Mouse (Mus musculus): ENCODE results near the gene Gm45261.

The Gm45261 gene

DNA sequence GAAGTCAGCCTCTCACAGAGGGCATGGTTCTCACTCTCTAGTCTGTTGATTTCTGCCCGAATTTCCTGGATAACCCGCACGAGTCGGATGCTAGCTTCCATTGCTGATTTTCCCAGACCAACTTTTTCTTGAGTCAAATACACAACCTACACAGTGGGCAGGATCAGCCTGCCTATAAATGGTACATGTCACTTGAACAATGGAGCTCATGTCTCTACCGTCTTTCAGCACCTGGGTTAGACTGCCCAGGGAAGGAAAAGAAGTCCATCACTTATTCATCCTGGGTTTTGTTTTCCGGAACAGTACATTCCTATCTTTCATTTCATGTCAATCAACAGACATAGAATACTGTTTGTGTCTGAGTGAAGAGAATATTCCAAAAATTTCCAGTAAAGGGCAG lies at the start of gene Gm45261:
TSS of gene Gm45261 (minus strand) at position 101 of the 400 bp plus-strand sequence.
- no peak for DNase-seq (ENCODE audit: low spot score in 2 of 2)

DNA sequence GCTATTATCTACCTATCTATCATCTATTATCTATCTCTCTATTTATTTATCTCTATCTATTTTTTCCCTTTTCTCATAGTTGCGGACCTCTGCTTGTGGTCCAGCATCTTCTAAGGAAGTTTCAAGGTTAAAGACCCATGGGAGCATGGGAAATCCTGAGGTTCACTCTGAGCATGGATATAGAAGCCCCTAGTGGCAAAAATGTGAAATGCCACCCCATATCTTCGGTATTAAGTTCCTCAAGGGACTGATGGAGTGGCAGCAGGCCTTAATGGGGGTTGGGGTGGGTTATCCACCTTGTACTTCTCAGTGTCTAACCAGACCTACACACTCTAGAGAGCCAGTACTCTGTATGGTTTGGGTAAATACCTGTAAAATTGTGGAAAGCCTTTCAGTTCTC lies 43.5 kb upstream of the Gm45261 start:
- no peak for DNase-seq (ENCODE audit: low spot score in 2 of 2)

DNA sequence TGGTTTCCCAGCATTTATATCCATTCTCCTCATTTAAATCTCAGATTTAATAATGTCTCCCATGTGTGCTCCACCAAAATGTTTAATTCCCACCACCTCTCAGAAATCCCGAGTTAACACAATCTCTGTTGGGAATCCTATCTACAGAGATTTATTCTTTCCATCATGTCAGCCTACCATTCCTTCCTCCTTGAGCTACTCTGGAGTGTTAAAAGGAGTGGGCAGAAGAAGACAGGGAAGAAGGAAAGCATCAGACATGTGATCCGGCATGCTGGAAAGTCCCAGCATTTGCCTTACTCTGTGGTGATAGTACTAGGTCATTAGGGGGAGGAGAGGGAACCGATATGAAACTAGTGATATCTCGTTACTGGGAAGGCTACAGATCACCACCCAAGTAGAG lies 42.8 kb upstream of the Gm45261 start:
- no peak for DNase-seq (ENCODE audit: low spot score in 2 of 2)

DNA sequence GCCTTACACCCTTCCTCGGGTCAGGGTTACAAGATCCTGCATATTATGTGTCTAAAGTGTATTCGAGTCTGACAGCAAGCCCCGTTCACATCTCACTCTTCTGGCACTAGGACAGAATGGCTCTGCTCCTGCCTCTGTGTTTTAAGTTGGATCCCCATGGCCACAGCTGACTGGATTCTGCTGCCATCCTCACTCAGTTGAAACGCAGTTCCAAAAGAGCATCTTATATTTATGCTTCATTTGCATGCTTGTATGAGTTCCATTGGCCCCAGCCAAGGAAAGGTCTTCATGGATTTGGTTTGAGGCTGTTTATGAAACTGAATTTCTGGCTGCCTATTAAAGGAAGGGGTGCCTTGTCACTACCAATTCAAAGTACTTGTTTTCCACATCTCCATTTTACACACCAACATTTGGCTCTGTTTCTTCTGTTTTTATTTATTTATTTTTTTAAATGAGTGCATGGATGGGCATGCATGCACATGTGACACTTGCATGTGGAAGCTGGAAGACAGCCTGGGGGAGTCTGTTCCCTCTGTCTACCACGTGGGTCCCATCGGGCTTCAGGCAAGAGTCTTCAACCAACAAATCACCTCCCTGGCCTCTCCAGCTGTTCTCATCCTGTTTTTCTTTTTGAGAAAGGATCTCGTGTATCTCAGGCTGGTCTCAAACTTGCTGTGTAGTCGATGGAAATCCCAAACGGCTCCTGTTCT lies 41.4 kb upstream of the Gm45261 start:
- DNase-seq (ENCODE audit: low spot score in 2 of 2) = no peak

DNA sequence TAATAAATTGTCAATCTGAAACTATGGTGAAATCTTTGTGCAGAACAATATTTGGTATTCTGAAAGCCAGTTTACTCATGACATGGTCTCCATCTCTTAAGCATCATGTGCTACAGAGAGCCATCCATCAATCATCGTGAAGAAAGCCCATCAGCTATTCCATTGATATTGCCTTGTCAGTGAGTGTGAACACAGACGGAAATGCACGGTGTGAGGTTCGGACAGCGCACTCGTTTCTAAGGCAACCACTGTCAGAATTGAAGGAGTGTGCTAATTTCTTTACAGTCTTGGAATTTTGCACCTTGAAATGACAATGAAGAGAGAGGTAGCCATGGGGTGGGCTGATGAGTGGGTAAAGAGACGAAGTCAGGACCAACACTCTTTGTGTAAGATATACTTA lies 38.0 kb upstream of the Gm45261 start:
- DNase-seq (ENCODE audit: low spot score in 2 of 2) = no peak

DNA sequence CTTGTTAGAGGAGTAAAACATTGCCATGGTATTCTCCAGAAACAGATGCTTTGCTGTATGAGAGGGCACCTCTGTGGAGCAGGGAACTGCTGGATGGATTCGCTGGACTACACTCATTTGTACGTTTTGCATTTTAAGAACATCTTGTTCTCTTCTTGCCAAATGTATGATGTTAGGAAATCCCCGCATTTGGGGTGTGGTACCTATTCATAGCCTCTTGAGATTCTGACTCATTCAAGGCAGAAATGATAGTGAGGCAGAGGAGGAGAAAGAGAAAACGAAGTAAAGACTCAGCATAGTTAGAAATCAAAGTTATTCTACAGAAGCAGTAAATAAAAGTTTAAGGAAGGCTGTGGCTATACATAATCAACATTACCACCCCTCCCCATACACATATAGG lies 35.1 kb upstream of the Gm45261 start:
- no peak for DNase-seq (ENCODE audit: low spot score in 2 of 2)

DNA sequence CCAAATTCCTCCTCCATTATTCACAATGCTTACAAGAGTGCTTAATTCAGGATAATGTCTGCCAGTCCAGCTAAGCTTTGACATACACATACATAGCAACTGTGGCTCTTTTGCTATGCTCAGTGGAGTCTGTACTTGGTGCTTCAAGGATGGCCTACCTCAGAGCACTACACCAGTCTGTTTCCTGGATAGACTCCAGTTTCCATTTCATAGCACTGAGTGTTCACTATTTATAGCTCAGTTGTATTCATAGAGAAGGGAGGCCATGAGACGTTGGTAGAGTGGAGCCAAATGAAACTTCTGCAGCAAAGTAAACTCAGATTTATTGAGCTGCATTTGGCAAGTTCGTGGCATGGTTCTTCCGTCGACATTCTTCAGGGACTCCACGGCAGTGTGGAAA lies 22.2 kb upstream of the Gm45261 start:
- DNase-seq (ENCODE audit: low spot score in 2 of 2) = no peak

DNA sequence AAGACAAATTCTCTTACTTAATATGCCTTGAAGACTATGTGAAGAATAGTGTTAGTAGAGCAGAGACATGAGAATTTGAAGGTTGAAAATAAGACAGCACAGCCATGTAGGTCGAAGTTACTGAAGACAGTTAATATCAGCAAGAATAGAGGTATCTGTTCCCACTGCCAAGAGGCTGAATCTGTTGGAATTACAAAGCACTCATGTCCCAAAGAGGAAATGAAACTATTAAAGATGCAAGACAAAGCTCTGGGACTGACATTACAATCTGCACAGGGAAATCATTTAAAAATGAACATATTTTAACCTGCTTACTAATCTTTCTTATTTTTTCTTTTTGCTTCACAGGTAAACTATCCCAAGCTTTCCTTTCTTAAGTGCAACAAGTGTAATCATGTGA lies 13.7 kb upstream of the Gm45261 start:
- DNase-seq (ENCODE audit: low spot score in 2 of 2) = no peak

DNA sequence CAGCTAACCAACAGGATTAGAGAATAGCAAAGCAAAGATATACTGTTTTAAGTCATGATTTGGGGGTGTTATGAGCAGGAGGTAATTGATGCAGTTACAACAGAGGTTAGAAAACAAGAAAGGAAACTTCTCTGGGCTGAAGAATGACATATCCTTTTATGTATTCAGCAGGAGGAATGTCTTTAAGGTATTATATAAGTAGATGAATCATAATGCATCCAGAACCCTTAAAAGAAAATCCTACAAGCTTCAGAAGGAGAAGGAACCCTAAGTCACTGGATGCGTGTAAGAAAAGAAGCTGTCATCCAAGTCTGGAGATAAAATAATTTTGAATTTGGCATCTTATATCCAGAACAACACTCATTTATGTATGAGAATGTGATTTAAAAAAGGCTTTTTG lies 11.1 kb upstream of the Gm45261 start:
- no peak for DNase-seq (ENCODE audit: low spot score in 2 of 2)

DNA sequence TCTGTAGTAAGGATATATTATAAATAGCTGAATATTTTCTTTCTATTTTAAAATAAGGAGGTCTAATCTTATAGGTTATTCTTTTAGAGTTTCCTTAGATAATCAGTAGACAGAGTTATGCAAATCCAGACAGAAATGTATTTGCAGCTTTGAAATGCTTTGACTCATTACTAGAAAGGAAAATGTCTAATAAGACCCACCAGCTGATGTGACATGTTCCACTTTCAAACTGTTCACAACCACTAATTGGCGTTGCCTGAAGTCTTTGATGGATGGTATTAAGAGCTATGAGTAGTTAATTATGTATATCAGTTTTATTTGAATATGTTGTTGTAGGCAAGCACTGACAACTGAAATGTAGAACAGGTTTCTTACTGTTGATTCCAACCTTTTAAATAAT lies 1.3 kb downstream of the Gm45261 start:
- no peak for DNase-seq (ENCODE audit: low spot score in 2 of 2)

DNA sequence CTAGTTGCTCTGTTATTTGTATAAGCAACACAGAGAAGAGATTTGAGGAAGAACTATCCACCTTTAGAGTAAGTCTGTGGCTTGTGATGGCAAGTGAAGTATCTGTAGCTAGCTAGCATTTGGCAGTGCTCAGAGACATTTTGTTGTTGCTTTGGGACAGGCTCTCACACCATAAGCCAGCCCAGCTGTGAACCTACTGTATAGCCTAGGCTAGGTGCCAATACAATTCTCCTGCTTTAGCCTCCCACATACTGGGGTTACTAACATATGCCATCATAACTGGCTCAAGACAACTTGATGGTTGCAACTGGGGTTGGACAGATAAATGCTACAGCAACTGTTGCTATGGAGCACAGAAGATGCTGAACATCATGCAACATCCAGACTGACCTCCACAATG lies 1.8 kb downstream of the Gm45261 start:
- DNase-seq (ENCODE audit: low spot score in 2 of 2) = no peak

DNA sequence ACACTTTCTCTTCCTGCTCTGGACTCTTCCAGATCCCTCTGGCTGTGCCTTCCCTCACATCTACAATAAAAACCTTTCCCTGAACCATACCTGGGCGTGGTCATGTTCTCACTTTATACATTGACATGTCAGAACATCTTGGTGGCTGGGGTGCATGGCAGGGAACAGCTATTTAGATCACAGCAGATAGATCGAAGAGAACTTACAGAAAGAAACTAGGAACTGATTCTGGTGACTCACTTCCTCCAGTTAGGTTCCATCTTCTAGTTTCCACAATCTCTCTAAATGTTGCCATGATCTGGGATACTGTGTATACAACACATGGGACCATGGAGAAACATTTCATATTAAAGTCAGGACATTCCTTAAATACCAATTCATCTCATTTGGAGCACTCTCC lies 7.3 kb downstream of the Gm45261 start:
- DNase-seq (ENCODE audit: low spot score in 2 of 2) = no peak

DNA sequence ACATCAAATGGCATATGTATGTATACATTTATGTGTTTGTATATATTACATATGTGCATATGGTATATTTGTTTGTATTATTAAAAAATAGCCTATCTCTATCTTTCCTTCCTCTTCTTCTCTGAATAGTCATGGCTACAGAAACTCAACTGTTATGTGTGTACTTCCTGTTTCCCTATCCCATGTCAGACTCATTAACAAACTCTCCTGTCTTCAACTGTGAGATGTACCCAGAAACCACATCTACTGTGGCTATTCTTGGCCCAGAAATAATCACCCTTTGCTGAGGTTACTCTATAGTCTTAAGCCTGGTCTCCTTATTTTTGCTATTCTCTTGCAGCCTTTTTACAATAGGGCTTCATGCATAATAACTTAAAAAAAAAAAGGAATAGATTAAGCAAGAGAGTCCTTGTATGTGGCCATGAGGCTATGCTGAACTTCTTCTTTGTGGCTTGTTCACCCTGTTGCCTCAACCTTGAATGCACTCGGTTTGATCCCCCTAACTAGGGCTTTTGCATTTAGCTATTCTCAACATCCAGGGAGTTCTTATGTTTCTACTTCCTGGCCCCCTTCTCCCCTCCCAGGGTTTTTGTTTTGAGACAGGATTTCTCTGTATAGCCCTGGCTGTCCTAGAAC lies 9.2 kb downstream of the Gm45261 start:
- DNase-seq (ENCODE audit: low spot score in 2 of 2) = no peak

DNA sequence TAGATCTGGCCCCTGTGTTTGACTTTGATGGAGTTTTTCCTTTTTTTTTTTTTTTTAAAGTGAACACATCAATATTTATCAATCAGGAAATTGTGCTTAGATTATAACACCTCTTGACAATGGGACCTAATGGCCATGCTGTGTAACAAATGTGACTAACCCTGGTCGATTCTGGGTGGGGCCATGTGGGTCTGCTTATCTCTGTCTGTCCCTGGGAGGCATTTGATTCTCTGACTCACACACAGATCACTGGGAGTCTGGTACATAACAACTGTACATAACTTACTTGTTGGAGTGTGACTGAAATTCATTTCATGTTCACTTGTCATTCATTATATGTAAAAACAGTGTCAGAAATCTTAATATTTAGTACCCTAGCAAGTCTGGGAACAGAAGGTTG lies 13.7 kb downstream of the Gm45261 start:
- no peak for DNase-seq (ENCODE audit: low spot score in 2 of 2)

DNA sequence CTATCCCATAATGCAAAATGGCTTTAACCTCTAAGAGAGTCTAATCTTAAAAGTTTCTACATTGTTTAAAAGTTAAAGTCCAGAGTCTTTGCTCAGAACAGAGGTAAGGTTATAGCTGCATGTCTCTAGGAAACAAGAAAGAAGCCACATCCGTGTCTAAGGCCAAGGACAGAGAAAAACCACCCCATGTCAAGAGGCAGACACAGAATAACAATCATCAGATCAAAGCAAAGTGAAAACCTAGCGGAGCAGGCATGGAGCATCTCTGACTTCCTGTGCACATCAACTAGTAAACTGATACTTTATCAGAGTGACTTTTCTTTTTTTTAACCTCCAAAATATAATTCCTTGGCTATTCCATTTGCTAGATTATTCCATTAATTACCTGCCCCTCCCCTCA lies 20.3 kb downstream of the Gm45261 start:
- no peak for DNase-seq (ENCODE audit: low spot score in 2 of 2)

DNA sequence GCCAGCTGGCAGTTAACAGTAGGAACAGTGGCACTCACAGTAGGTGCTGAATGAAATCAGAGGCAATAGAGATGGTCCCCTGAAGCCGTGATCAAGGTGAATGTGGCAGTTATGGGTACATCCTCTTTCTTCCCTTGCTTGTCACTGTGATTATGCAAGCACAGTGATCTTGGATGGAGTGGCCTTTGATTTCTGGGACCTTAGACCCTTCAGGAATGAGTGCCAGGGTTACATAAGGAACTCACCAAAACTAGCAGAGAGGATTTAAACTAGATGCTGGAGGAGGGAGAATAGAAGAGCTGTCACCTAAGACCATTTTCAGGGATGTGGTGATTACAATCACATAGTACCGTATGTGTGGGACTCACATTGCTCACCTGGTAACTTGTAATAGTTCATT lies 22.7 kb downstream of the Gm45261 start:
- no peak for DNase-seq (ENCODE audit: low spot score in 2 of 2)

DNA sequence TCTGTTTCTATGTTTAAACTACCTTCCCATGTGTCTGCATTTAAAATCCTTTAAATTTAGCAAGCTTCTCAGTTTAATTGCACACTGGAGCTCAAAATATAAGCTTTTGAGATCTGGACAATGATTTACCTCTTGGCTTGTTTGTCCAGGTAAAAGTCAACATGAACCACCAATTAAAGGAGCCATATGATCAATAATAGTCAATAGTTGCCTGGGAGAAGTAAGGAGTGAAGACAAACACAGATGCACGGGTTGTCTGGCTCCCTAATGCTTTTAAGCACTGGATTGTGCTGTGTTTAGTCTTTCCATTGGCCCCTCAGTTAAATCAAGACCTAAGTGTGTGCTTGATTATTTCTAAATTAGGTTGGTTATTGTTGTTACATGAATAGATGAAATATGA lies 33.3 kb downstream of the Gm45261 start:
- DNase-seq (ENCODE audit: low spot score in 2 of 2) = no peak

DNA sequence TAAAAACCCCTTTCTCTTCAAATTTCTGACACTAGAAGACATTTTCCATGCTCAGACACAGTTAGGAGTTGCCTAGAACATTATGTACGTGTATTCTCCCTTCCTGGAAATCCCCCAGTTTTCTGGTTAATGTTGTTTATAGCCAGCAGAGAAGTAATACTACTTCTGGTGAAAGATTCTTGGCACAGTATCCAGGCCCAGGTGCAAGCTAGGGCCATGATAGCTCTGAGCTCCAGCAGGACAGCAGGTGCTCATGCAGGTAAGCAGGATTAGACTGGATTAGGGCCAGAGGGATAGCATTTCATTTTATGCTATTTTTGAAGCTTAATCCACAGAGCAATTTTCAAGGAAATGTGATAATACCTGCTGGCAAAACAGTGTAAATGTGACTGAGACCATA lies 33.8 kb downstream of the Gm45261 start:
- DNase-seq (ENCODE audit: low spot score in 2 of 2) = no peak

DNA sequence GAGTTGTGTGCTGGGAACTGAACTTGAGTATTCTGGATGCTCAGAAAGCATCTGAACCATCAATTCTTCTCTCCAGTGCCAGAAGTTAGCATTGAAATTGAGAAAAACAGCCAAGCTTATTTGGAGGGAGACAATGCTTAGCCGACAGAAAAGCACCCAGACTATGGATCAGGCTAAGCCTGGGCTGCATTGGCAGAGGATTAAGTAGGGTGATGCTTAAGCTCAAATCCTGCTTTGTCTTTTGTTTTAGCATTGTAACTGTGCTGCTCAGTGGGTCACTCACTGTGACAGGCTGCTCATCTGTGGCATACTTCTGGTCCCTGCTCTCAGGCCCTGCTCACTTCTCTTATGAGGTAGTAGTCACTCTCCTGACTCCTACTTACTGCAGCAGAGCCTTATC lies 36.6 kb downstream of the Gm45261 start:
- DNase-seq (ENCODE audit: low spot score in 2 of 2) = no peak

DNA sequence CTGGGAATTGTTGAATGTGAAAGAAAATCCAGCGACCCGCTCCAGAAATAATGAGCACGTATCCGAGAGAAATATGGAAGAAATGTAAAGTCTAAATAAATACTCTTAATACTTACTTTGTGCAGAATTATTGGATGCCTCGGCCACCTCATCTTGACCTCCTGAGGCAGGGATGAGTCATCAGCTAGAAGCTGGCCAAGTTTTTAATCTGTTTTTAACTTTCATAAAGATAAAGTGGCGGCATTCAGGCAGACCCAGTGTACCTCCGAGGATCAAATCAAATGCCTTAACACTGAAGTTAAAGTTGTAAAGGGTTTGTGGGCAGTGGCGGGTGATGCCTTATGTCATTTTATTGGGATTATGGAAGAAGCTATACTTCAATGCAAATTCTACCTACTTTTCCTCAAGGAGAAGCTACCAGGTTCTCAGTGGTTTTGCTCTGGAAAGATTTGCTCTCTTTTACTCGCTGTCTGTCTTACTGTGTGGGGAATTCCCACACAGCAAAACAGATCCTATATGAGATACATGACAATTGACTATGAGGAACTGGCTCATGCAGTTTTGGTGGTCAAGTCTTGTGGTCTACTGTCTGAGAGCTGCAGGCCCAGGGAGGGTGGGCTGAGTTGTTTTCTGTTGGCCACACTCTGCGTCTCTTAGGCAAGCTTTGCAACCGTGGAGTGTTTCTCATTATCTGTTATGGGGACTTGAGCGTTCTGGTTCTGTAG lies 42.8 kb downstream of the Gm45261 start:
- DNase-seq (ENCODE audit: low spot score in 2 of 2) = no peak

DNA sequence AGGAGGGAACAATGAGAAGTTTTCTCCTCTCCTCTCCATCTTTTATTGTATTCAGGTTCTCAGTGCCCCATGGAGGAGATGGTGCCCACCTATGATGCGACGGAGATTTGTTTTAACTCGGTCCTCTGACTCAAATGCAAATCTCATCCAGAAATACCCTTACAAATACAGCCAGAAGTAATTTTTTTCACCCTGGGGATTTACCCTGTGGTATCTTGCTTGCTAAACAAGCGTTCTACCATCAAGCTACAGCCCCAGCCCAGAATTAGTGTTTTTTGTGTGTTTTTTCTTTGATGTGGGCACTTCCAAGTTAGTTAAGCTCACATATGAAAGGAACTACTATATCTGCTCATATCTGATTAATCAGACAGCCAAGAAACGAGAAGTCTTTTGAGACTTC lies 44.9 kb downstream of the Gm45261 start:
- no peak for DNase-seq (ENCODE audit: low spot score in 2 of 2)

DNA sequence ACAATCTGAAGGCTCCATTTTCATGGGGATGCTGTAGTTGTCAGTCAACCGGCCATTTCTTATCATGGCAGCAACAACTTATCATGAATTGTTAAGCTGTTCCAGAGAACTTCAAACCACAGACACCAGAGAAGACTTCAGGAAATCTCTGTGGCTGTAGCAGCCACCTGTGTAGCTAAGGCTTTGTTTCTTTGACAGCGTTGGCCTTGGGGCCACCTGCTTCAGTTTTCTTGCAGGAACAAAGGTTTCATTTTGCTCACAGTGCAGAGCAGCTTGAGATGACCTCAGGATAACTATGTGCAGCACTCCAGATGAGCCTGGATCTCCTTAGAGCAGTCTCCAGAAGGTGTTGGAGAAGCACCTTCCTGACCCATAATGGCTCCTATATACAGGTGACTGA lies 48.7 kb downstream of the Gm45261 start:
- DNase-seq (ENCODE audit: low spot score in 2 of 2) = no peak
